Mouse (Mus musculus): ENCODE data around the gene Ces3a. TPM values are rescaled to one million over a fixed set of nuclear protein-coding genes. Genes with fewer than 3 reads are reported as not detected.

Ces3a gene
- total RNA-seq (2023), result not detected

GRCm38 (mm10) chr8:105048371-105048854 is at the start of gene Ces3a:
Gene Ces3a (plus strand): TSS chr8:105048601.

GRCm38 (mm10) chr8:105000586-105000985 is 47.8 kb upstream of the Ces3a start, which contains the start of gene Ces2h:
Gene Ces2h (plus strand): TSS chr8:105000853.

GRCm38 (mm10) chr8:105083449-105084050 is 35.1 kb downstream of the Ces3a start, which contains the start of gene Ces3b:
Gene Ces3b (plus strand): TSS chr8:105083753.

Other genes with a start within 250 kb of the Ces3a start
- not detected for gene Ces2b, start 217.0 kb upstream of the Ces3a start, total RNA-seq (2023)
- gene Ces2c, start 201.5 kb upstream of the Ces3a start, total RNA-seq (2023), result 1 to 10 TPM in 1 of 2 experiments, not detected in 1; 1.0 TPM
- not detected for gene Ces2e, start 122.3 kb upstream of the Ces3a start, total RNA-seq (2023)
- not detected for gene Ces2f, start 101.2 kb upstream of the Ces3a start, total RNA-seq (2023)
- 1 to 10 TPM; 2.1 to 3.4 TPM for gene Ces2g, start 86.9 kb upstream of the Ces3a start, total RNA-seq (2023)
- not detected for gene Ces2h, start 47.7 kb upstream of the Ces3a start, total RNA-seq (2023)
- gene Ces3b, start 35.2 kb downstream of the Ces3a start, total RNA-seq (2023), result not detected
- not detected for gene Ces4a, start 83.2 kb downstream of the Ces3a start, total RNA-seq (2023)
- gene Cbfb, start 122.1 kb downstream of the Ces3a start, total RNA-seq (2023), result 100 to 1,000 TPM; 114 to 128 TPM
- gene D230025D16Rik, start 176.5 kb downstream of the Ces3a start, total RNA-seq (2023), result 10 to 100 TPM; 27.2 to 32.9 TPM
- 1 to 10 TPM; 4.1 to 5.9 TPM for gene B3gnt9, start 206.6 kb downstream of the Ces3a start, total RNA-seq (2023)
- 10 to 100 TPM; 28.2 to 28.5 TPM for gene Tradd, start 216.0 kb downstream of the Ces3a start, total RNA-seq (2023)
- 10 to 100 TPM; 13.2 to 14.0 TPM for gene Fbxl8, start 216.0 kb downstream of the Ces3a start, total RNA-seq (2023)
- 1 to 10 TPM; 1.5 TPM for gene Hsf4, start 221.2 kb downstream of the Ces3a start, total RNA-seq (2023)
- not detected for gene Nol3, start 227.5 kb downstream of the Ces3a start, total RNA-seq (2023)
- gene 4931428F04Rik, start 241.3 kb downstream of the Ces3a start, total RNA-seq (2023), result 1 to 10 TPM; 2.8 to 3.9 TPM
- 1 to 10 TPM; 1.4 TPM for gene Exoc3l, start 247.5 kb downstream of the Ces3a start, total RNA-seq (2023)
- gene E2f4, start 249.1 kb downstream of the Ces3a start, total RNA-seq (2023), result 100 to 1,000 TPM; 100 to 107 TPM

All from T-cell, adult 66 days (primary cell).